Mouse (Mus musculus): Measurements from ENCODE around the gene Camsap2. TPM values are rescaled to one million over a fixed set of nuclear protein-coding genes. Genes with fewer than 3 reads are reported as not detected.

Camsap2 gene
- polyA plus RNA-seq, 1 experiment from 2014 or later, result 7.7 TPM

- 0 out of 2 replicates have a peak overlapping the region, but pooled peaks have one; percentile 19 for H3K9ac ChIP-seq (replicated peaks; ENCODE audit: low read depth)
Measured at GRCm38 (mm10) chr1:136232986-136233790, 112.7 kb downstream of the Camsap2 start.

GRCm38 (mm10) chr1:136232285-136232926 lies 113.5 kb downstream of the Camsap2 start:
- 6% methylated on average over 9 of the region's 9 CpGs for WGBS
- TF ChIP-seq CTCF (IDR thresholded peaks at IDR 0.05) (no peak), EP300 (IDR thresholded peaks at IDR 0.05) (no peak)
- no peaks in the 10 kb centered on the region for H3K36me3 ChIP-seq (ENCODE audit: insufficient read depth, low read length)
- 0 out of 2 replicates have a peak, but pooled peaks cover 7% of the 10 kb centered on the region for H3K27me3 ChIP-seq (replicated peaks; ENCODE audit: insufficient read depth, low read length)
- DNase-seq (ENCODE audit: low spot score) (peak; percentile 24), ATAC-seq (no peak)
- peak overlapping the region; percentile 82 for H3K4me2 ChIP-seq (replicated peaks; ENCODE audit: low read depth, low read length)
- no peak overlapping the region for H3K4me3 ChIP-seq (ENCODE audit: low read depth, low read length)
- H3K9me3 ChIP-seq (ENCODE audit: low read length), result no peaks in the 10 kb centered on the region
- H3K4me1 ChIP-seq (ENCODE audit: insufficient read depth, low read depth, low read length), result peaks cover 12% of the 10 kb centered on the region; the same call in 1 of the 2 replicates
- peak overlapping the region; percentile 47 for H3K27ac ChIP-seq (ENCODE audit: low read length)
- H3K9ac ChIP-seq (replicated peaks; ENCODE audit: low read depth), result no peak overlapping the region

More at GRCm38 (mm10) chr1:136232986-136233790, 112.7 kb downstream of the Camsap2 start:
- Histone ChIP-seq H3K36me3 (ENCODE audit: insufficient read depth, low read length) (no peaks in the 10 kb centered on the region), H3K9me3 (ENCODE audit: low read length) (no peaks in the 10 kb centered on the region), H3K27me3 (replicated peaks; ENCODE audit: insufficient read depth, low read length) (0 out of 2 replicates have a peak, but pooled peaks cover 7% of the 10 kb centered on the region), H3K4me2 (replicated peaks; ENCODE audit: low read depth, low read length) (peak overlapping the region; percentile 82), H3K4me3 (ENCODE audit: low read depth, low read length) (peak overlapping the region; percentile 49), H3K4me1 (ENCODE audit: insufficient read depth, low read depth, low read length) (peaks cover 7% of the 10 kb centered on the region; the same call in 1 of the 2 replicates), H3K27ac (ENCODE audit: low read length) (peak overlapping the region; percentile 43; the same call in 1 of the 2 replicates)
- no peak for TF ChIP-seq EP300 (IDR thresholded peaks at IDR 0.05)
- no peak for TF ChIP-seq CTCF (IDR thresholded peaks at IDR 0.05)
- DNase-seq (ENCODE audit: low spot score), result no peak
- no peak for ATAC-seq
- 6% methylated on average over 23 of the region's 23 CpGs for WGBS

GRCm38 (mm10) chr1:136231596-136231995 lies 114.3 kb downstream of the Camsap2 start:
- Histone ChIP-seq H3K4me2 (replicated peaks; ENCODE audit: low read depth, low read length) (0 out of 2 replicates have a peak overlapping the region, but pooled peaks have one; percentile 19), H3K9me3 (ENCODE audit: low read length) (no peaks in the 10 kb centered on the region), H3K9ac (replicated peaks; ENCODE audit: low read depth) (no peak overlapping the region), H3K36me3 (ENCODE audit: insufficient read depth, low read length) (no peaks in the 10 kb centered on the region), H3K4me3 (ENCODE audit: low read depth, low read length) (no peak overlapping the region), H3K4me1 (ENCODE audit: insufficient read depth, low read depth, low read length) (peaks cover 12% of the 10 kb centered on the region; the same call in 1 of the 2 replicates), H3K27me3 (replicated peaks; ENCODE audit: insufficient read depth, low read length) (0 out of 2 replicates have a peak, but pooled peaks cover 7% of the 10 kb centered on the region), H3K27ac (ENCODE audit: low read length) (peak overlapping the region; percentile 78)
- 7% methylated on average over 6 of the region's 6 CpGs for WGBS
- ATAC-seq (peak; percentile 79), DNase-seq (ENCODE audit: low spot score) (peak; percentile 82)
- peak; percentile 57; the same call in 1 of the 2 replicates for TF ChIP-seq EP300 (IDR thresholded peaks at IDR 0.05)
- no peak for TF ChIP-seq CTCF (IDR thresholded peaks at IDR 0.05)

- peak; percentile 90 for DNase-seq (ENCODE audit: low spot score)
- H3K4me3 ChIP-seq (ENCODE audit: low read depth, low read length), result no peak overlapping the region
- no peak overlapping the region for H3K9ac ChIP-seq (replicated peaks; ENCODE audit: low read depth)
- H3K9me3 ChIP-seq (ENCODE audit: low read length), result no peaks in the 10 kb centered on the region
- 0 out of 2 replicates have a peak, but pooled peaks cover 7% of the 10 kb centered on the region for H3K27me3 ChIP-seq (replicated peaks; ENCODE audit: insufficient read depth, low read length)
- no peak for TF ChIP-seq CTCF (IDR thresholded peaks at IDR 0.05)
- no peak for TF ChIP-seq EP300 (IDR thresholded peaks at IDR 0.05)
- WGBS, result 45% methylated on average over 10 of the region's 11 CpGs
- peak overlapping the region; percentile 43 for H3K4me2 ChIP-seq (replicated peaks; ENCODE audit: low read depth, low read length)
- no peaks in the 10 kb centered on the region for H3K36me3 ChIP-seq (ENCODE audit: insufficient read depth, low read length)
- H3K4me1 ChIP-seq (ENCODE audit: insufficient read depth, low read depth, low read length), result peaks cover 12% of the 10 kb centered on the region; the same call in 1 of the 2 replicates
- H3K27ac ChIP-seq (ENCODE audit: low read length), result peak overlapping the region; percentile 78
- peak; percentile 58 for ATAC-seq
Measured at GRCm38 (mm10) chr1:136230201-136230600, 115.7 kb downstream of the Camsap2 start.

- TF ChIP-seq EP300 (IDR thresholded peaks at IDR 0.05) (no peak), CTCF (IDR thresholded peaks at IDR 0.05) (no peak)
- Histone ChIP-seq H3K9me3 (ENCODE audit: low read length) (no peaks in the 10 kb centered on the region), H3K36me3 (ENCODE audit: insufficient read depth, low read length) (no peaks in the 10 kb centered on the region), H3K4me3 (ENCODE audit: low read depth, low read length) (no peak overlapping the region), H3K27ac (ENCODE audit: low read length) (peak overlapping the region; percentile 78), H3K4me2 (replicated peaks; ENCODE audit: low read depth, low read length) (peak overlapping the region; percentile 43), H3K4me1 (ENCODE audit: insufficient read depth, low read depth, low read length) (peaks cover 12% of the 10 kb centered on the region; the same call in 1 of the 2 replicates), H3K9ac (replicated peaks; ENCODE audit: low read depth) (no peak overlapping the region), H3K27me3 (replicated peaks; ENCODE audit: insufficient read depth, low read length) (0 out of 2 replicates have a peak, but pooled peaks cover 7% of the 10 kb centered on the region)
- DNase-seq (ENCODE audit: low spot score) (peak; percentile 44), ATAC-seq (peak; percentile 18; the same call in 1 of the 2 replicates)
- 41% methylated on average over 6 of the region's 6 CpGs for WGBS
Measured at GRCm38 (mm10) chr1:136229040-136229373, 116.9 kb downstream of the Camsap2 start.
